Mouse (Mus musculus) heart, adult 2 months (tissue): ENCODE measurements around the gene Gm21887. TPM values are rescaled to one million over a fixed set of nuclear protein-coding genes. Genes with fewer than 3 reads are reported as not detected.
"Not testable (repeated sequence)": the region's sequence is repeated elsewhere in the genome, so short reads cannot be mapped to it uniquely, and the experiment has no call there.

Experiments
- DNase-seq, 2 experiments: peaks; one replicate each; pipeline ENCODE4 v3.0.0; 2021
- H3K27ac ChIP-seq: fragments of 200-600 bp; 2 replicates; pipeline ENCODE4 v1.8.1; 2022
- H3K27me3 ChIP-seq: fragments of 200-500 bp; 2 replicates; pipeline ENCODE4 v1.6.1; 2012; ENCODE audit warnings: mild to moderate bottlenecking, low read length, inconsistent platforms, mixed read lengths; ENCODE audit not compliant: control insufficient read depth, insufficient read depth
- H3K36me3 ChIP-seq: fragments of 200-500 bp; 2 replicates; pipeline ENCODE4 v1.6.1; 2012; ENCODE audit warnings: low read length, inconsistent platforms; ENCODE audit not compliant: control insufficient read depth, insufficient read depth
- H3K4me1 ChIP-seq: fragments of 200-500 bp; 2 replicates; pipeline ENCODE4 v1.6.1; 2011; ENCODE audit warnings: low read length; ENCODE audit not compliant: control insufficient read depth, insufficient read depth
- H3K4me3 ChIP-seq: fragments of 200-600 bp; 2 replicates; pipeline ENCODE4 v1.8.1; 2022
- H3K79me2 ChIP-seq: fragments of 200-500 bp; replicated peaks from 2 replicates; pipeline ENCODE4 v1.6.1; 2012; ENCODE audit warnings: mild to moderate bottlenecking, inconsistent platforms, low read length, moderate library complexity, mixed read lengths; ENCODE audit not compliant: control insufficient read depth, insufficient read depth
- H3K9ac ChIP-seq: fragments of 200-500 bp; 2 replicates; pipeline ENCODE4 v1.6.1; 2012; ENCODE audit warnings: low read depth, mild to moderate bottlenecking, control low read depth, inconsistent platforms, low read length, mixed read lengths
- WGBS: fragments of 180-500 bp; shearing (Covaris S2); methylation state at CpG from one replicate; pipeline ENCODE4 v1.1.7; 2018; 5-methylcytosine and 5-hydroxymethylcytosine counted together
- intact Hi-C: fragments of 180-260 bp; cut with DNase I; formaldehyde crosslinking; loops from one replicate; pipeline ENCODE4 v1.15.1; 2025
- polyA plus RNA-seq: library from polyadenylated mRNA; depleted of rRNA; stranded (reverse); fragments of >200 nt; gene quantifications from 2 replicates; pipeline ENCODE4 v1.2.3, GENCODE M21; 2012
- total RNA-seq, 2 experiments: library from RNA; stranded (reverse); gene quantifications; 2 replicates each; pipeline ENCODE4 v1.2.3; 2021

The Gm21887 gene
- total and polyA plus RNA-seq, 3 experiments = 22.9 to 60.9 (median 27.8) TPM

- H3K79me2 ChIP-seq, H3K9ac ChIP-seq, intact Hi-C loops, H3K4me3 ChIP-seq, H3K4me1 ChIP-seq, H3K36me3 ChIP-seq, H3K27me3 ChIP-seq, H3K27ac ChIP-seq: not testable (repeated sequence)
- DNase-seq = peak in 1 of 2 experiments; percentile 15
- WGBS = 40% methylated on average over 6 of the region's 6 CpGs
Observed at GRCm38 (mm10) chrX:170000642-170001387, 8.6 kb upstream of the Gm21887 start.

GRCm38 (mm10) chrX:170001388-170001695 lies 8.1 kb upstream of the Gm21887 start:
- H3K79me2 ChIP-seq, intact Hi-C loops: not testable (repeated sequence)
- WGBS = 50% methylated on average over 7 of the region's 12 CpGs

GRCm38 (mm10) chrX:170002510-170003197 lies 6.8 kb upstream of the Gm21887 start:
- 42% methylated on average over 18 of the region's 18 CpGs for WGBS
- H3K27me3 ChIP-seq, H3K36me3 ChIP-seq, intact Hi-C loops, H3K4me3 ChIP-seq, H3K9ac ChIP-seq, H3K27ac ChIP-seq, H3K4me1 ChIP-seq, H3K79me2 ChIP-seq: not testable (repeated sequence)
- DNase-seq = peak; percentile 57 to 69

More at GRCm38 (mm10) chrX:170001388-170001695, 8.1 kb upstream of the Gm21887 start:
- H3K4me1 ChIP-seq, H3K27me3 ChIP-seq, DNase-seq, H3K9ac ChIP-seq, H3K36me3 ChIP-seq, H3K27ac ChIP-seq, H3K4me3 ChIP-seq: not testable (repeated sequence)

- H3K36me3 ChIP-seq, intact Hi-C loops, H3K4me3 ChIP-seq, H3K27me3 ChIP-seq, H3K79me2 ChIP-seq, H3K9ac ChIP-seq, H3K27ac ChIP-seq, H3K4me1 ChIP-seq: not testable (repeated sequence)
- WGBS = 39% methylated on average over 1 of the region's 1 CpGs
- DNase-seq = peak in 1 of 2 experiments; percentile 12
Observed at GRCm38 (mm10) chrX:170003536-170003935, 5.9 kb upstream of the Gm21887 start.

- H3K36me3 ChIP-seq, H3K79me2 ChIP-seq, H3K27ac ChIP-seq, H3K4me1 ChIP-seq, intact Hi-C loops, H3K4me3 ChIP-seq, H3K9ac ChIP-seq, H3K27me3 ChIP-seq: not testable (repeated sequence)
- DNase-seq = peak in 1 of 2 experiments; percentile 19
- WGBS = 49% methylated on average over 2 of the region's 2 CpGs
Observed at GRCm38 (mm10) chrX:170004236-170004635, 5.2 kb upstream of the Gm21887 start.

GRCm38 (mm10) chrX:170004793-170005192 lies 4.7 kb upstream of the Gm21887 start:
- H3K4me1 ChIP-seq, H3K27ac ChIP-seq, H3K79me2 ChIP-seq, H3K9ac ChIP-seq, H3K27me3 ChIP-seq, intact Hi-C loops, DNase-seq, H3K36me3 ChIP-seq, H3K4me3 ChIP-seq: not testable (repeated sequence)
- WGBS = 32% methylated on average over 5 of the region's 5 CpGs

- peak; percentile 58 to 61 for DNase-seq
- H3K36me3 ChIP-seq, H3K4me3 ChIP-seq, intact Hi-C loops, H3K9ac ChIP-seq, H3K4me1 ChIP-seq, H3K79me2 ChIP-seq, H3K27me3 ChIP-seq, H3K27ac ChIP-seq: not testable (repeated sequence)
- 25% methylated on average over 13 of the region's 13 CpGs for WGBS
Observed at GRCm38 (mm10) chrX:170005194-170005593, 4.3 kb upstream of the Gm21887 start.

GRCm38 (mm10) chrX:170005695-170006297 lies 3.7 kb upstream of the Gm21887 start:
- peak in 1 of 2 experiments; percentile 16 for DNase-seq
- not testable (repeated sequence) for H3K9ac ChIP-seq

GRCm38 (mm10) chrX:170006694-170007247 lies 2.7 kb upstream of the Gm21887 start:
- WGBS = 52% methylated on average over 3 of the region's 3 CpGs
- H3K4me3 ChIP-seq, H3K79me2 ChIP-seq, H3K4me1 ChIP-seq, H3K9ac ChIP-seq, H3K36me3 ChIP-seq, H3K27me3 ChIP-seq, intact Hi-C loops, H3K27ac ChIP-seq: not testable (repeated sequence)
- peak in 1 of 2 experiments; percentile 18 for DNase-seq

More at GRCm38 (mm10) chrX:170005695-170006297, 3.7 kb upstream of the Gm21887 start:
- H3K4me1 ChIP-seq, H3K36me3 ChIP-seq, H3K27ac ChIP-seq, intact Hi-C loops, H3K27me3 ChIP-seq, H3K4me3 ChIP-seq, H3K79me2 ChIP-seq: not testable (repeated sequence)
- 47% methylated on average over 1 of the region's 1 CpGs for WGBS
